In the genomic region with DNA sequence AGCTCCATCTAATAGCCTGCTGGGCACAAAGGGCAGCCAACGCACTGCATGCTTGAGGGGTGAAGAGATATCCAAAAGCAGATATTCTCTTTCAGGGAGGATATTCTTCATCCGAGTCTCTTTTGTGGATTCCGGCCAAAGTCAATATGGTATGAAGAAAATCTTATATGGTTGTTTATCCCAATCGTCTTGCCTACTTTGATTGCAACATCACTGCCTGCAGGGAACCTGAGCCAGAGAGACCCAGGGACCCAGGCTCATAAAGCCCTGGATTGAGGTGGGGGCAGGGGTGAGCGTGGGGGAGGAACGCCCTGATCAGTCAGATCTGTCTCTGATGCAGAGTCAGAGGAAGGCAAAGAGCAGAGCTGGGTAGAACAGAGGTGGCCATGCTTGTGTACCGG, we compare ENCODE assay signal across 20 mouse cellular contexts. TPM values are rescaled to one million over a fixed set of nuclear protein-coding genes. Genes with fewer than 3 reads are reported as not detected.
DNase-seq lines count a peak whose midpoint lies in the region; ATAC-seq and TF ChIP-seq lines count a peak whose summit lies in the region.
"Had no signal": no experiment of that assay in that cellular context is flagged by ENCODE, and none has a peak within 500 bp of the region (broad histone marks: within the 10 kb centered on the region; RNA-seq: fewer than 3 reads in every experiment).

No protein-coding gene starts in this region.

- ATAC-seq in neural tube, embryonic 13.5 days (ENCODE audit: low read depth) = no peak; the same call in 1 of the 2 replicates
- no peak for ATAC-seq in forebrain, embryonic 16.5 days
- ATAC-seq: liver, embryonic 12.5 days had no signal

- peak overlapping the region; percentile 40 for H3K27ac ChIP-seq in gastrocnemius, adult 2 months
- peak overlapping the region; percentile 10; the same call in 1 of the 2 replicates for H3K27ac ChIP-seq in neural tube, embryonic 13.5 days (replicated peaks)
- peak overlapping the region; percentile 58; the same call in 1 of the 2 replicates for H3K27ac ChIP-seq in forebrain, embryonic 16.5 days (ENCODE audit: low read length)
- H3K27ac ChIP-seq: embryonic facial prominence, embryonic 15.5 days; heart, adult 2 months; hindbrain, embryonic 14.5 days; liver, embryonic 12.5 days; lung, embryonic 15.5 days; stomach, postnatal 0 days had no signal

- H3K4me2 ChIP-seq in neural tube, embryonic 13.5 days = peak overlapping the region; percentile 4; the same call in 1 of the 2 replicates
- no peak overlapping the region for H3K4me2 ChIP-seq in forebrain, embryonic 16.5 days (ENCODE audit: low read length)
- H3K4me2 ChIP-seq: embryonic facial prominence, embryonic 15.5 days; hindbrain, embryonic 14.5 days; liver, embryonic 12.5 days; lung, embryonic 15.5 days had no signal

- no peak for TF ChIP-seq CTCF in gastrocnemius, adult 2 months (IDR thresholded peaks at IDR 0.05)

- no peaks in the 10 kb centered on the region for H3K9me3 ChIP-seq in neural tube, embryonic 13.5 days
- no peaks in the 10 kb centered on the region for H3K9me3 ChIP-seq in forebrain, embryonic 16.5 days (ENCODE audit: control insufficient read depth, low read length)
- H3K9me3 ChIP-seq: embryonic facial prominence, embryonic 15.5 days; liver, embryonic 12.5 days; lung, embryonic 15.5 days had no signal

- H3K36me3 ChIP-seq in neural tube, embryonic 13.5 days = no peaks in the 10 kb centered on the region
- no peaks in the 10 kb centered on the region for H3K36me3 ChIP-seq in forebrain, embryonic 16.5 days (ENCODE audit: control insufficient read depth, insufficient read depth)
- H3K36me3 ChIP-seq: embryonic facial prominence, embryonic 15.5 days; liver, embryonic 12.5 days; lung, embryonic 15.5 days had no signal

- 55% methylated on average over 7 of the region's 7 CpGs for WGBS in neural tube, embryonic 13.5 days
- 31% methylated on average over 7 of the region's 7 CpGs for WGBS in forebrain, embryonic 16.5 days

- intact Hi-C loops in gastrocnemius, adult 2 months (cut with DNase I) = no loop called here

- no peak overlapping the region for H3K9ac ChIP-seq in neural tube, embryonic 13.5 days
- H3K9ac ChIP-seq in forebrain, embryonic 16.5 days (replicated peaks; ENCODE audit: low read depth, low read length) = no peak overlapping the region
- H3K9ac ChIP-seq: embryonic facial prominence, embryonic 15.5 days; hindbrain, embryonic 14.5 days; liver, embryonic 12.5 days; lung, embryonic 15.5 days had no signal

- peaks cover 19% of the 10 kb centered on the region for H3K4me1 ChIP-seq in neural tube, embryonic 13.5 days (replicated peaks)
- peaks cover 12% of the 10 kb centered on the region for H3K4me1 ChIP-seq in forebrain, embryonic 16.5 days (replicated peaks; ENCODE audit: control insufficient read depth, insufficient read depth, low read length)
- H3K4me1 ChIP-seq: liver, embryonic 12.5 days; lung, embryonic 15.5 days had no signal

- no peak for DNase-seq in gastrocnemius, adult 2 months
- no peak for DNase-seq in gastrocnemius, adult 18-20 months (ENCODE audit: low spot score)
- DNase-seq in neural tube, embryonic 10.5 days (ENCODE audit: extremely low spot score, low spot score) = no peak
- no peak for DNase-seq in spleen, postnatal 10 days (ENCODE audit: low spot score in 2 of 2)
- DNase-seq in layer of hippocampus, postnatal 25 days (ENCODE audit: extremely low spot score in 1 of 2, low spot score in 1 of 2) = no peak
- no peak for DNase-seq in testis, postnatal 14 days (ENCODE audit: low spot score)
- DNase-seq: adrenal gland, adult 8-10 months; B cell, adult 2 months; cerebellum, adult 2 months; heart, adult 2 months; layer of hippocampus, adult 9-11 months; thymus, postnatal 36 days had no signal

- H3K27me3 ChIP-seq in neural tube, embryonic 13.5 days = no peaks in the 10 kb centered on the region
- H3K27me3 ChIP-seq in forebrain, embryonic 16.5 days (replicated peaks; ENCODE audit: control insufficient read depth, insufficient read depth, low read length) = no peaks in the 10 kb centered on the region
- H3K27me3 ChIP-seq: embryonic facial prominence, embryonic 15.5 days; lung, embryonic 15.5 days had no signal

- no peak overlapping the region for H3K4me3 ChIP-seq in gastrocnemius, adult 2 months
- H3K4me3 ChIP-seq in neural tube, embryonic 13.5 days = no peak overlapping the region
- no peak overlapping the region for H3K4me3 ChIP-seq in forebrain, embryonic 16.5 days (replicated peaks; ENCODE audit: low read length)
- H3K4me3 ChIP-seq: embryonic facial prominence, embryonic 15.5 days; heart, adult 2 months; liver, embryonic 12.5 days; lung, embryonic 15.5 days had no signal

RNA-seq across cellular contexts. Expression of gene Fam160a1, which starts 52.2 kb away (rescaled TPM):
- 10 to 100 TPM; 54.3 to 56.8 TPM for total RNA-seq in gastrocnemius, adult 2 months (2021)
- total RNA-seq in gastrocnemius, adult 18-20 months (2021) = 10 to 100 TPM; 50.7 to 54.3 TPM
- 0.21 and 0.39 TPM in 2 replicates for polyA plus RNA-seq in neural tube, embryonic 13.5 days (2015; fragmentation: Nextera tagmentation; extraction: Ambion mirVana)
- 1.4 and 1.7 TPM in 2 replicates for polyA plus RNA-seq in forebrain, embryonic 16.5 days (2015; fragmentation: Nextera tagmentation; extraction: Ambion mirVana)
- 10 to 100 TPM; 10.6 to 10.7 TPM for total RNA-seq in layer of hippocampus, postnatal 25 days (2021)
- total RNA-seq: megakaryocyte progenitor cell, adult 5-6 weeks had no signal

Comparison
In these comparisons a context has a peak if more than half of its experiments do, and no peak if none do; other contexts are left out.
1. RNA of gene Fam160a1, which starts 52.2 kb away (total RNA-seq): 54.3 to 56.8 TPM in gastrocnemius, adult 2 months and 50.7 to 54.3 TPM in gastrocnemius, adult 18-20 months; 10.6 to 10.7 TPM in layer of hippocampus, postnatal 25 days; every median in the first group is over 4 times any median in the second.
2. Peak in every context shown above with its lines, with median percentiles within 50 percentile points of each other: H3K27ac ChIP-seq.